Mouse (Mus musculus) small intestine, adult 2 months (tissue): Measurements from ENCODE around the gene Sycp3.

Source experiments
- CTCF ChIP-seq: fragments of 200-500 bp; IDR thresholded peaks from 2 replicates; pipeline ENCODE4 v1.5.1; 2012; ENCODE audit warnings: low read depth, mild to moderate bottlenecking, control low read depth, inconsistent platforms, low read length, moderate library complexity, mixed read lengths; ENCODE audit not compliant: insufficient replicate concordance, insufficient read length; ENCODE audit errors: extremely low read depth
- POLR2A ChIP-seq: fragments of 200-500 bp; IDR thresholded peaks from 2 replicates; pipeline ENCODE4 v1.6.1; 2012; ENCODE audit warnings: low read depth, mild to moderate bottlenecking, control low read depth, inconsistent platforms, low read length, moderate library complexity

DNA sequence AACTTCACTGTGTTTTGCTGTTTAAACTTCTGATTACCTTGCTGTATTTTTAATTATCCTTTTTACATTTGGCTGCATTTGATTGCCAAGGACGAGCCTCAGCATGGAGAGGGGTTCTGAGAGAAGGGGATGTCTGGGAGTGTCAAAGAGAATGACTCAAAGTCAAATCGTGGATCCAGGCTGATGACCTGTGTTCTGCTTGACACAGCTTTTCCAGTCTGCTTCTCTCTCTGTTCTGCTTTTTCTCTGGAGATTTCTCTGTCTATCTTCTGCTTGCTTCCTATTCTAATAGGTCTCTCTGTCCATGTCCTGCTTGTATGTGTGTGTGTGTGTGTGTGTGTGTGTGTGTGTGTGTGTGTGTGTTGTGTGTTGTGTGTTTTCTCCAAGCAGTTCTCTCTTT, 49.6 kb upstream of the Sycp3 start:
- no peak for TF ChIP-seq CTCF
- TF ChIP-seq POLR2A: no peak
